Mouse (Mus musculus) urinary bladder, adult 18-20 months (tissue): ENCODE measurements at regions not wholly inside any gene's neighbourhood (a gene's known extent, or its start where the extent isn't known, plus 50 kb on each side); places are given as distances from the start of the nearest gene placed in this dataset.

ENCODE experiments used
- DNase-seq, 2 experiments: peaks; one replicate each; pipeline ENCODE4 v3.0.0; 2022; ENCODE audit warnings: low spot score in 2 of 2, mixed read lengths in 2 of 2

GRCm38 (mm10) chr4:106168741-106169140 lies 147.3 kb upstream of the Usp24 start:
- DNase-seq = no peak

GRCm38 (mm10) chr4:106169466-106169865 lies 146.5 kb upstream of the Usp24 start:
- DNase-seq = no peak

GRCm38 (mm10) chr4:106170731-106171130 lies 145.3 kb upstream of the Usp24 start:
- no peak for DNase-seq

- DNase-seq = no peak
Measured at GRCm38 (mm10) chr4:106175352-106175751, 140.7 kb upstream of the Usp24 start.

DNA sequence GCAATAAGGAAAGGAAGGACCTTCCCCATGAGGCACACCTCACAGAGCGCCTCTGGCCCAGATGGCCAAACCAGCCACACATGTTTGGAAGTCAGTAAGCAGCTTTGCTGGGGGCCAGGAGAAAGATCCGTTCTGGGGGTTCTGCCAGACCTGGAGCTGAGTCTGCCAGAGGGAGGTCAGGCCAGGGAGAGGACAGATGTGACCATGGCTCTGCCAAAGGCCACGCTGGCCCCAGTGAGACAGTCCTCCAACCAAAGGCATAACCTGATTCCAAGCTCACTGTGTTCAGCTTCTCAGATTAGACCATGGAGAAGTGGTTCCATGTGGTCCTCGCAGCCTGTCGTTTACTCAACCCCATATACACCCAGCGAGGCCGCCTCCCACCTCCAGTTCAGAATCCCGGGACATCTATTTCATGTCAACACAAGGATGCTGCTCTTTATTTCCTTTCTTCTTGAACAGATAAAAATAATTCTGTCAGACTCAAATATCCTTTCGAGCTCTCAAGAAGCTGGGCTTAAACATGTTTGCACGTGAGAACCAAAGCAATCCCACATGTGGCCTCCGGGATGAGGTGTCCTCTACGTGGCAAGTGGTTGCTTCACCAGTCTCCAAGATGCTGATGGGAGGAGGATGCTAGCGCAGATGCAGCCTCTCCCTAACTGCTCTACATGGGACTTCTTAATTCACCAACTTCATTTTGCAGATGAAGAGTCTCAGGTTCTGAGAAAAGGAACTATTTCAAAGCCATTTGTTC lies 130.1 kb upstream of the Usp24 start:
- DNase-seq = no peak

- no peak for DNase-seq
Measured at GRCm38 (mm10) chr4:106186684-106187083, 129.3 kb upstream of the Usp24 start.

- no peak for DNase-seq
Measured at GRCm38 (mm10) chr4:106190248-106190647, 125.8 kb upstream of the Usp24 start.

DNA sequence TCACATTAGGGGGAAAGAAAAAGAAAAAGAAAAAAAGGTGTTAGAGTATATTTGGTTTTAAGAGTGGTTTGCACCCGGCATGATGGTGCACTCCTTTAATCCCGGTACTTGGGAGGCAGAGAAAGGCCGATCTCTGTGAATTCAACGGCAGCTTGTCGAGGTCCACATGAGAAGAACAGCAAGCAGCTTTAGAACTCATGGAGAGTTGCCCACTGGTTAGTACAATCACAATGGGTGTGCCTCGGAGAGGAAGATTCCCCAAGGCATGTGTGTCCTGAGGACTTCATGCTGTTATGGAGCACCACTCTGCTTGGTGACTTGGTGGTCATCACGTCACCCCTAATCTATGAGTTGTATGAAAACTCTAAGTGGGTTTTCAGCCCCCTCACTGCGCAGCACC lies 124.7 kb upstream of the Usp24 start:
- no peak for DNase-seq

- DNase-seq = peak in 1 of 2 experiments; percentile 49
Measured at GRCm38 (mm10) chr4:106191843-106192242, 124.2 kb upstream of the Usp24 start.

DNA sequence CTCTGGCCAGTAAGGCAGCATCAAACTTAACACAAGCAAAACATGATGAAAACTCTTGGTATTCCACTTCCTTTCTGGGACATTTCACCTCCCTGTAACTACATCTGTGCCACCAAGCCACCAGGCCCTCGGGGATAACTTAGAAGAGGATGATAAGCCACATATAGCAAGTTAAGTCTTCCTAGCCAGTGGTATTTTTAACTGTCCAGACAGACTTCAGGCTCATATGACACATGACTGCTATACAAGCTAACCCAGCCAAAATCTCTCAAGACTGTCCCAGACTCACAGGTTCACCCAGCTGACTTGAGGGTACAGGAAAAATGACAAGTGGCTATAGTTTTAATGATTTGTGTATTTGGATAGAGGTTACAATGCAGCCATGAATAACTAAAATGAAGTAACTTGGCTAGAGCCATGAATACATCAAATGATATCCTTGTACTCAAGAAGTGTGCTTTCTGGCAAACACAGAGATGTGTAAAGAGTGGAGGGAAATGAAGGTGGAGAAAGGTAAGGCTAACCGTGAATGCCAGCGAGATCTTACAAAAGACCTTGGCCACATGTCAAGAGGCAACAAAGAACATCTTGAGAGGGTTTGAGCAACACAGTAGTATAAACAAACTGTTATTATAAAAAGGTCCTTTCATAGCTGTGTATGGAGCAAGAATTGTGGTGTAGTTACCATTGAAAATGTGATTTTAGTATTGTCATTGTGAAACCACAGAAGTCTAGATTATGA lies 122.6 kb upstream of the Usp24 start:
- no peak for DNase-seq

DNA sequence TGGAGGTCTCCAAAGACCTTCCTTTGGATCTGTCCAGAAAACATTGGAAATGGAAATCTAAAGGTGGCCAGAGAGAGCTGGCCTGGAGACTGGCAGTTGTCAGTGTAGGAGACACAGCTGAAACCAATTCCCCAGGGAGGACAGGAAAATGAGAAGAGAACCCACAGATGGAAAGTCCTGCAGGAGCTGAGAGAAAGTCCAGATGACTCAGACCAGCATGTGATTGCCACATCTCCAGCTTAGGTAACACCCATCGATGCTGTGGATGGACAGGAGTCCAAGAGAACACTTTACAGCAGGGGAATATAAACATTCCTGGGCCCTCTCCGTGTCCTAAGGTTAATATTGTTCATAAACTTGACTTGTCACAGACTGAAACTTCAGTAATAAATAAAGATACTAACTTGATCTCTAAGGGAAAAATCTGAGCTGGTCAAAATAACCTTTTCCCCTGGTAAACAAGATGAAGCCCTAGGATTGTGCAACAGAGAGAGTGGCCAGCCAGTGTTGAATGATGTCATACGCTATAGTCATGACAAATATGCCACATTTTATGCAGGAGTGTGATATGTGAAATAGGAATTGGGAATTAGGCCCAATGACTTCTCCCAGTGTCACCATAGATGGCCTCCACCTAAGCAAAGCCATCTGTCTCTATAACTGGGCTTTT lies 120.4 kb upstream of the Usp24 start:
- peak in 1 of 2 experiments; percentile 50 for DNase-seq

DNA sequence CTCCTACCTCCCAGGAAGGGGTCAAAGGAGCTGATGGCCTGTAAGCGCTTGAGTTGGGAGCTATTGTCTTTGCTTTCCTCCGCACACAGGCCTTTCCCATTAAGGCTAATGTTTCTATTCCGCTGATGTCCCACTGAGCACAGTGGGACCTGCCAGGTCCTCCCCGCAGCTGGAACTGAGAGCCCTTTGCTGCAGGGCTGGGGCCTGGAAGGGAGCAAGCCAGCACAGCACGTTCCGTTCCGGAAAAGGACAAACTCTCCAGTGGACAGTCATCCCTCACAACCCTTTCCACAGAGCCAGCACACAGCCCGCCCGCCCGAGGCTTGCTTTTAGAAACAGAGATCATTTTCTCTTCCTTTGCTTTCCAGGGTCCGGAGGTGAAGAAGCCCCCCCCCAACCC lies 116.2 kb upstream of the Usp24 start:
- peak; percentile 37 to 76 for DNase-seq

GRCm38 (mm10) chr4:106200241-106200640 lies 115.8 kb upstream of the Usp24 start:
- DNase-seq = peak; percentile 52 to 56

- DNase-seq = no peak
Measured at GRCm38 (mm10) chr4:106202554-106202953, 113.5 kb upstream of the Usp24 start.

DNA sequence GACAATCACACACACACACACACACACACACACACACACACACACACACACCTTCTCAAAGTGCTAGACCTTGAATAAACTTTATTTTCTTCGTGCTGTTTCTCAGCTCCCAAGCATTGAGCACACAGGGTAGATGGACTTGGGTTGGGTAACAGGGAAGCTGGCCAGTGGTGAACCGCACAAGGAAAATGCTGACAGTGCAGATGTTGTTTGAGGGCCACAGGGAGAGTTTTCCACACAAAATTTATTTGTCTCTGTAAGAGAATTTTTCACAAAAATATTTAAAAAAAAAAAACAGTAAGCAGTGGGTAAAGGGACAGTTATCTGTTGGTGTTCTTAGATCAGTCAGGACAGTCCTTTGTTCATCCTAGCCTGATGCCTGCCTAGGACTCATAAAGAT lies 110.8 kb upstream of the Usp24 start:
- no peak for DNase-seq

- no peak for DNase-seq
Measured at GRCm38 (mm10) chr4:106206023-106206422, 110.0 kb upstream of the Usp24 start.

GRCm38 (mm10) chr4:106209465-106209864 lies 106.5 kb upstream of the Usp24 start:
- no peak for DNase-seq

DNA sequence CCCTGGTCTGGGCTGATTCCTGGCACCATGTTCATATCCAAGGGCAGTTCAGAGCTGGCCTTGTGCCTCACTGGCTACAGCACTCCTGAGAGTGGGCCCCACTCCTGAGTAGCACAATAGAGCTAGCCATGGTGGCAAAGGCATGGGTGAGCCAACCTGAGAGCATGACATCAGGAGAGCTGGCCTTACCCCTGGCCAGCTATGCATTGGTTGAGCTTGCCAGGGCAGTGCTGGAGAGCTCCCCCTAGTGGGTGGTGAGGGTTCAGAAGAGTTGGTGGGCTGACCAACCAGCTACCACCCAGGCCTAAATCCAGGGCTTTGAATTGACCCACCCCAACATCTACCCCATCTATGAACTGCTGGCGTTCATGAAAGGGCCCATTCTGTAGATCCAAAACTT lies 106.0 kb upstream of the Usp24 start:
- DNase-seq = no peak

DNA sequence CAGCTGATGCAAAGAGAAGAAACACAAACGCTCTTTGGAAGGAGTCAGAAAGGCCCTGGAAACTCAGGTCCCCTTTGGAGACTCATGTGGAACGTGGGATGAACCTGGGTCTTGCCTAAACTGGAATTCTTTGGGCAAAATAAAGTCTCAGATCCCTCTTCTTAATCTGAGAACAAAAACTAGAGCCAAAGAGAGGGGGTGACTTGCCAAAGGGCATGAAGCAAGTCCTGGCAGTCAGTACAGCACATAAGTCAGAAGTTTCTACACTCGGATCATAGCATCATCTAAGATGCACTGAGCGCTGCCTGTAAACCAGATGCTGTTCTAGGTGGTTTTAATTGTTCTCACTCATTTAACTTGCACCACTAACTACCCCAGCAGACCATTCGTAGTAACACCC lies 101.8 kb upstream of the Usp24 start:
- DNase-seq = no peak

DNA sequence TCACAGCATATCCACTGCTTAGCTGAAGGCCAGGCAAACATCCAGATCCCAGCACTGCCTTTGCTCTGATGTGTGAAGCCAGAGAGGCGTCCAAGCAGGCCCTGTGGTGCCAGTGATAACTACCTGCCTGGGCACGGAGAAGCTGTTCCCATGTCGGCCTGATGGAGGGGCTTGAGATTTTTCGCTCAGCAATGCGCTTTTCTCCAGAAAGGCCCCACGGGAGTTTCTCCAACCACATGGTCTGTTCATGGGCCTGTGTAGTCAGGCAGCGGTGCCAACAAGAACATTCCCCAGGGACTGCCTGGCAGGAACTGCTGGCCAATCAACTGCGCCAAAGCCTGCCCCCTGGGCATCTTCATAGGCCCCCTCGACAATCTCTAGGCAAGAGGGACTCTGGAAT lies 95.4 kb upstream of the Usp24 start:
- DNase-seq = no peak

DNA sequence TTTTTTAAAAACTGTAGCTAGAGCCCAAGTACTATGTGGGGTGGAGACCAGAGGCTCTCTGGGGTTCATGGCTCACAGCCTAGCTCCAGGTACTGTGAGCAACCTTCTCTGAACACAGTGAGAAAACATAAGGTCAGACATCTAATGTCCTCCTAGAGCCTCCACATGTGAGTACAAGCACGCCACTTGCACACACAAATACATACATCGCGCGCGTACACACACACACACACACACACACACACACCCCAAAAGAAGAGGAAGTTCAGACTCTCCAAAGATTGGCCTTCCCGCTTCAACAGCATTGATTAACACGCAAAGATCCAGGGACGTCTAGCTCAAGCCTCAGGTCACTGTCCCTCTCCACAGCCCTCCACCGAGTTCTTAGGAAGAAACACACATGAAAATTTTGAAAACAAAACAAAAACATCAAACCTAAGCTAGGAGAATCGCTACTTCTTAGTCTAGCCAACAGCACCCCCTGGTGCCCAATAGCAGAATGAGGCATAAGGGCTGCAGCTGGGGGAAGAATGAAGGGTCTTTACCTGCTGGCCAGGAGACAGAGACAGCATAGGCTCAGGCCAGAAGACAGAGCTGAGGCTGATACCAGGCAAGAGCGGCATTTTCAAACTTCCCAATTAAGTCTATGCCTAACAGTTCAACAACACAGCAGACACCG lies 90.7 kb upstream of the Usp24 start:
- peak; percentile 39 to 57 for DNase-seq

- DNase-seq = no peak
Measured at GRCm38 (mm10) chr4:106227428-106227827, 88.6 kb upstream of the Usp24 start.
